ENCODE assay signal across 7 mouse cellular contexts in the genomic region with DNA sequence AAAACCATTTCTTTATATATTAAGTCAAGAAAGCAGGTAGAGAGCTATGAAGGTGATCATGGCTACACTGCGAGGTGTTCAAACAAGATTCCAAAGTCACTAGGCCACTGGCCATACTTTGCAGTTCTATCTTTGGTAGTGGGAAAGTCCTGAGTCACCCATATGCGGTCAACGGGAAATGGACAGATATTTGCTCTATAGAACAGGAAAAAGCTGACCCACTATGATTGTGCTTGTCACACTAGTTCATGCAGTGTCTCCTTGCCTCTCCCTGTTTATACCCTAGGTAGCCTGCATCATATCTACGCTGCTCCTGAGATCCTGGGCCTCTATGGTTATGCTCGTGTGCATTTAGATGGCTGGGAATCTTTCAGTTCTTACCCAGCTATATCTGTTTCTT.
"Had no signal": no experiment of that assay in that cellular context is flagged by ENCODE, and none has a peak within 500 bp of the region (broad histone marks: within the 10 kb centered on the region; RNA-seq: fewer than 3 reads in every experiment).

No protein-coding gene starts in this region.

- H3K4me3 ChIP-seq: limb, embryonic 13.5 days; liver, embryonic 13.5 days; midbrain, embryonic 10.5 days; midbrain, embryonic 15.5 days; neural tube, embryonic 15.5 days had no signal

- H3K9me3 ChIP-seq: limb, embryonic 13.5 days; liver, embryonic 13.5 days; midbrain, embryonic 10.5 days; midbrain, embryonic 15.5 days; neural tube, embryonic 15.5 days had no signal

- H3K4me1 ChIP-seq: limb, embryonic 13.5 days; liver, embryonic 13.5 days; midbrain, embryonic 10.5 days; midbrain, embryonic 15.5 days; neural tube, embryonic 15.5 days had no signal

- H3K27ac ChIP-seq: kidney, postnatal 0 days; limb, embryonic 13.5 days; liver, embryonic 13.5 days; midbrain, embryonic 10.5 days; midbrain, embryonic 15.5 days; neural tube, embryonic 15.5 days had no signal

- H3K4me2 ChIP-seq: limb, embryonic 13.5 days; liver, embryonic 13.5 days; midbrain, embryonic 15.5 days; neural tube, embryonic 15.5 days had no signal

- H3K36me3 ChIP-seq: limb, embryonic 13.5 days; liver, embryonic 13.5 days; midbrain, embryonic 10.5 days; midbrain, embryonic 15.5 days; neural tube, embryonic 15.5 days had no signal

- H3K27me3 ChIP-seq: limb, embryonic 13.5 days; liver, embryonic 13.5 days; midbrain, embryonic 15.5 days; neural tube, embryonic 15.5 days had no signal

- H3K9ac ChIP-seq: limb, embryonic 13.5 days; liver, embryonic 13.5 days; midbrain, embryonic 15.5 days; neural tube, embryonic 15.5 days had no signal

- DNase-seq: thymus, adult 18-20 months had no signal
